Mouse (Mus musculus) liver, embryonic 14.5 days (tissue): ENCODE measurements around the gene Aarsd1.

ENCODE experiments used
- CTCF ChIP-seq: IDR thresholded peaks from 2 replicates; pipeline ENCODE4 v1.5.1; 2016; ENCODE audit warnings: antibody characterized with exemption, low read depth, control low read depth
- EP300 ChIP-seq: IDR thresholded peaks from 2 replicates; pipeline ENCODE4 v1.6.1; 2016; ENCODE audit warnings: antibody characterized with exemption, low read depth

DNA sequence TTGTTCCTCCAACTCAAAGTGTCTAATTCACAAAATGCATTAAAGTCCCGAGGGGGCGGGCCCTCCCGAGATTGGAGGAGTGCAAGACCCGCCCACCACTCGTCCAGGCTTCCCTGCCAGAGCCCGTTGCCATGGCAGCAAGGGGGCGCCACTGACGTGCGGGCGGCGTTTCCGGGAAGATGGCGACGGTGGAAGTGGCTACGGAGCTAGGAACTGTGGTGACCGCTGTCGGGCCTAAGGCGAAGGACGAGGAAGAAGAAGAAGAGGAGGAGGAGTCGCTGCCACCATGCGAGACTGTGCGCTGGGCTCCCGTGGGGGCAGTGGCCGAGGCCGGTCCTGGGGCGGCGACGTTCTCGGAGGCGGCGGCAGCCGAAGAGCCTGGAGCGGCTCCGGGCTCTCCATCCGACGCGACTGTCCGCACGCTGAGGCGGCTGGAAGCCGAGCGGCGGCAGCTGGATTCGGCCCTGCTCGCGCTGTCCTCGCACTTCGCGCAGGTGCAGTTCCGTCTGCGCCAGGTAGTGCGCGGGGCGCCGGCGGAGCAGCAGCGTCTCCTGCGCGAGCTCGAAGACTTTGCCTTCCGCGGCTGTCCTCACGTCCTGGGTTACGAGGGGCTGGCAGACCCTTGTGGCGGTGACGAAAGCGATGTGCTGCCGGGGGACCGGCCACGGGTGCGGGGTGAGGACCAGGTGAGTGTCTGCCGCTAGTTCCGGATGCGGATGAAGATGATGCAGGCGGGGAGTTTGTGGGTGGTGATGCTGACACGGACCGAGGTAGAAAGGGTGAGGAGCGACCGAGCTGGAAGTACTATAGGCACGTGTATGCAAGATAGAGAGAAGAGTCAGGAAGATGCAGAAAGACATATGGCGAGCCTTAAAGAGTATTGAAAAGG, 7.8 kb upstream of the Aarsd1 start, which contains the start of the genes Rundc1 and Ptges3l:
- peak; percentile 81 for TF ChIP-seq CTCF
- no peak for TF ChIP-seq EP300
